Mouse (Mus musculus): ENCODE measurements around the gene Gm20671. TPM values are rescaled to one million over a fixed set of nuclear protein-coding genes. Genes with fewer than 3 reads are reported as not detected.
"Not testable (repeated sequence)": the region's sequence is repeated elsewhere in the genome, so short reads cannot be mapped to it uniquely, and the experiment has no call there.

The Gm20671 gene
- polyA plus RNA-seq, 1 experiment from 2014 or later, result not detected

- WGBS, result 92% methylated on average over 1 of the region's 1 CpGs
- H3K36me3 ChIP-seq (ENCODE audit: control insufficient read depth, insufficient read depth, low read length), result not testable (repeated sequence)
Observed at GRCm38 (mm10) chr5:32828766-32829165, 1.9 kb upstream of the Gm20671 start.

GRCm38 (mm10) chr5:32820471-32820870, 6.4 kb downstream of the Gm20671 start:
- WGBS, result 94% methylated on average over 8 of the region's 8 CpGs
- Histone ChIP-seq H3K4me2 (ENCODE audit: low read depth, low read length, severe bottlenecking) (no peak overlapping the region), H3K27me3 (ENCODE audit: control insufficient read depth, insufficient read depth, low read length) (no peaks in the 10 kb centered on the region), H3K4me1 (replicated peaks; ENCODE audit: control insufficient read depth, insufficient read depth, low read length) (no peaks in the 10 kb centered on the region), H3K36me3 (ENCODE audit: control insufficient read depth, insufficient read depth, low read length) (no peaks in the 10 kb centered on the region; the same call in 1 of the 2 replicates), H3K9me3 (ENCODE audit: control insufficient read depth, low read length) (no peaks in the 10 kb centered on the region), H3K4me3 (ENCODE audit: low read depth, low read length) (no peak overlapping the region), H3K9ac (ENCODE audit: low read length) (no peak overlapping the region), H3K27ac (ENCODE audit: low read depth, low read length) (no peak overlapping the region)
- ATAC-seq (replicated peaks; ENCODE audit: low FRiP score) (no peak), DNase-seq (ENCODE audit: low spot score) (no peak)

More at GRCm38 (mm10) chr5:32828766-32829165, 1.9 kb upstream of the Gm20671 start:
- not testable (repeated sequence) for H3K27ac ChIP-seq (ENCODE audit: low read depth, low read length); DNase-seq (ENCODE audit: low spot score); H3K9ac ChIP-seq (ENCODE audit: low read length); H3K4me2 ChIP-seq (ENCODE audit: low read depth, low read length, severe bottlenecking); ATAC-seq (replicated peaks; ENCODE audit: low FRiP score); H3K9me3 ChIP-seq (ENCODE audit: control insufficient read depth, low read length); H3K4me3 ChIP-seq (ENCODE audit: low read depth, low read length); H3K27me3 ChIP-seq (ENCODE audit: control insufficient read depth, insufficient read depth, low read length); H3K4me1 ChIP-seq (replicated peaks; ENCODE audit: control insufficient read depth, insufficient read depth, low read length)

- Histone ChIP-seq H3K9me3 (ENCODE audit: control insufficient read depth, low read length) (no peaks in the 10 kb centered on the region), H3K4me1 (replicated peaks; ENCODE audit: control insufficient read depth, insufficient read depth, low read length) (no peaks in the 10 kb centered on the region), H3K9ac (ENCODE audit: low read length) (no peak overlapping the region), H3K4me2 (ENCODE audit: low read depth, low read length, severe bottlenecking) (no peak overlapping the region), H3K4me3 (ENCODE audit: low read depth, low read length) (no peak overlapping the region), H3K36me3 (ENCODE audit: control insufficient read depth, insufficient read depth, low read length) (no peaks in the 10 kb centered on the region; the same call in 1 of the 2 replicates), H3K27ac (ENCODE audit: low read depth, low read length) (no peak overlapping the region), H3K27me3 (ENCODE audit: control insufficient read depth, insufficient read depth, low read length) (no peaks in the 10 kb centered on the region)
- DNase-seq (ENCODE audit: low spot score), result no peak
- no peak for ATAC-seq (replicated peaks; ENCODE audit: low FRiP score)
- 93% methylated on average over 4 of the region's 4 CpGs for WGBS
Observed at GRCm38 (mm10) chr5:32815396-32815795, 11.5 kb downstream of the Gm20671 start.

- not testable (repeated sequence) for ATAC-seq (replicated peaks; ENCODE audit: low FRiP score); H3K4me1 ChIP-seq (replicated peaks; ENCODE audit: control insufficient read depth, insufficient read depth, low read length); H3K27me3 ChIP-seq (ENCODE audit: control insufficient read depth, insufficient read depth, low read length); H3K36me3 ChIP-seq (ENCODE audit: control insufficient read depth, insufficient read depth, low read length); DNase-seq (ENCODE audit: low spot score); H3K9ac ChIP-seq (ENCODE audit: low read length); H3K4me3 ChIP-seq (ENCODE audit: low read depth, low read length); H3K9me3 ChIP-seq (ENCODE audit: control insufficient read depth, low read length); H3K4me2 ChIP-seq (ENCODE audit: low read depth, low read length, severe bottlenecking); H3K27ac ChIP-seq (ENCODE audit: low read depth, low read length)
- WGBS, result 87% methylated on average over 1 of the region's 1 CpGs
Observed at GRCm38 (mm10) chr5:32786454-32786853, 40.5 kb downstream of the Gm20671 start.

GRCm38 (mm10) chr5:32785313-32785915, 41.5 kb downstream of the Gm20671 start, which contains the start of gene Pisd:
Pisd (minus strand) TSS chr5:32785646.
- Histone ChIP-seq H3K36me3 (ENCODE audit: control insufficient read depth, insufficient read depth, low read length) (no peaks in the 10 kb centered on the region), H3K27ac (ENCODE audit: low read depth, low read length) (0 out of 2 replicates have a peak within 1 kb of the TSS, but pooled peaks have one; percentile 27), H3K4me3 (ENCODE audit: low read depth, low read length) (peak within 1 kb of the TSS; percentile 86), H3K4me1 (replicated peaks; ENCODE audit: control insufficient read depth, insufficient read depth, low read length) (no peaks in the 10 kb centered on the region; the same call in 1 of the 2 replicates), H3K27me3 (ENCODE audit: control insufficient read depth, insufficient read depth, low read length) (no peaks in the 10 kb centered on the region), H3K9me3 (ENCODE audit: control insufficient read depth, low read length) (no peaks in the 10 kb centered on the region), H3K9ac (ENCODE audit: low read length) (peak within 1 kb of the TSS; percentile 77), H3K4me2 (ENCODE audit: low read depth, low read length, severe bottlenecking) (peak within 1 kb of the TSS; percentile 85)
- under 1% methylated on average over 52 of the region's 52 CpGs for WGBS
- DNase-seq (ENCODE audit: low spot score) (peak; percentile 95), ATAC-seq (replicated peaks; ENCODE audit: low FRiP score) (peak; percentile 99)

GRCm38 (mm10) chr5:32784726-32785125, 42.2 kb downstream of the Gm20671 start:
- no peaks in the 10 kb centered on the region for H3K36me3 ChIP-seq (ENCODE audit: control insufficient read depth, insufficient read depth, low read length)
- no peak for ATAC-seq (replicated peaks; ENCODE audit: low FRiP score)
- no peaks in the 10 kb centered on the region for H3K9me3 ChIP-seq (ENCODE audit: control insufficient read depth, low read length)
- H3K4me3 ChIP-seq (ENCODE audit: low read depth, low read length), result peak overlapping the region; percentile 86
- no peak overlapping the region for H3K27ac ChIP-seq (ENCODE audit: low read depth, low read length)
- peak overlapping the region; percentile 77 for H3K9ac ChIP-seq (ENCODE audit: low read length)
- no peak for DNase-seq (ENCODE audit: low spot score)
- H3K4me1 ChIP-seq (replicated peaks; ENCODE audit: control insufficient read depth, insufficient read depth, low read length), result no peaks in the 10 kb centered on the region; the same call in 1 of the 2 replicates
- 27% methylated on average over 5 of the region's 5 CpGs for WGBS
- peak overlapping the region; percentile 85 for H3K4me2 ChIP-seq (ENCODE audit: low read depth, low read length, severe bottlenecking)
- H3K27me3 ChIP-seq (ENCODE audit: control insufficient read depth, insufficient read depth, low read length), result no peaks in the 10 kb centered on the region

GRCm38 (mm10) chr5:32781596-32781995, 45.3 kb downstream of the Gm20671 start:
- no peaks in the 10 kb centered on the region for H3K36me3 ChIP-seq (ENCODE audit: control insufficient read depth, insufficient read depth, low read length)
- no peaks in the 10 kb centered on the region for H3K27me3 ChIP-seq (ENCODE audit: control insufficient read depth, insufficient read depth, low read length)
- H3K4me1 ChIP-seq (replicated peaks; ENCODE audit: control insufficient read depth, insufficient read depth, low read length), result no peaks in the 10 kb centered on the region; the same call in 1 of the 2 replicates
- ATAC-seq (replicated peaks; ENCODE audit: low FRiP score), result no peak
- H3K9me3 ChIP-seq (ENCODE audit: control insufficient read depth, low read length), result no peaks in the 10 kb centered on the region
- WGBS, result over 99% methylated on average over 5 of the region's 5 CpGs
- H3K27ac ChIP-seq (ENCODE audit: low read depth, low read length), result no peak overlapping the region
- H3K9ac ChIP-seq (ENCODE audit: low read length), result no peak overlapping the region
- no peak for DNase-seq (ENCODE audit: low spot score)
- no peak overlapping the region for H3K4me3 ChIP-seq (ENCODE audit: low read depth, low read length)
- no peak overlapping the region for H3K4me2 ChIP-seq (ENCODE audit: low read depth, low read length, severe bottlenecking)

- Histone ChIP-seq H3K4me3 (ENCODE audit: low read depth, low read length) (no peak overlapping the region), H3K36me3 (ENCODE audit: control insufficient read depth, insufficient read depth, low read length) (no peaks in the 10 kb centered on the region), H3K27ac (ENCODE audit: low read depth, low read length) (no peak overlapping the region), H3K9me3 (ENCODE audit: control insufficient read depth, low read length) (no peaks in the 10 kb centered on the region), H3K27me3 (ENCODE audit: control insufficient read depth, insufficient read depth, low read length) (no peaks in the 10 kb centered on the region), H3K9ac (ENCODE audit: low read length) (no peak overlapping the region), H3K4me1 (replicated peaks; ENCODE audit: control insufficient read depth, insufficient read depth, low read length) (no peaks in the 10 kb centered on the region), H3K4me2 (ENCODE audit: low read depth, low read length, severe bottlenecking) (no peak overlapping the region)
- WGBS, result 91% methylated on average over 3 of the region's 3 CpGs
- DNase-seq (ENCODE audit: low spot score) (no peak), ATAC-seq (replicated peaks; ENCODE audit: low FRiP score) (no peak)
Observed at GRCm38 (mm10) chr5:32778168-32778567, 48.7 kb downstream of the Gm20671 start.

- Histone ChIP-seq H3K27ac (ENCODE audit: low read depth, low read length) (no peak overlapping the region), H3K9ac (ENCODE audit: low read length) (no peak overlapping the region), H3K4me1 (replicated peaks; ENCODE audit: control insufficient read depth, insufficient read depth, low read length) (no peaks in the 10 kb centered on the region), H3K4me2 (ENCODE audit: low read depth, low read length, severe bottlenecking) (no peak overlapping the region), H3K9me3 (ENCODE audit: control insufficient read depth, low read length) (no peaks in the 10 kb centered on the region), H3K4me3 (ENCODE audit: low read depth, low read length) (no peak overlapping the region), H3K27me3 (ENCODE audit: control insufficient read depth, insufficient read depth, low read length) (no peaks in the 10 kb centered on the region), H3K36me3 (ENCODE audit: control insufficient read depth, insufficient read depth, low read length) (no peaks in the 10 kb centered on the region)
- WGBS, result 77% methylated on average over 2 of the region's 2 CpGs
- DNase-seq (ENCODE audit: low spot score) (no peak), ATAC-seq (replicated peaks; ENCODE audit: low FRiP score) (no peak)
Observed at GRCm38 (mm10) chr5:32772361-32772760, 54.5 kb downstream of the Gm20671 start.
